Mouse (Mus musculus): Measurements from ENCODE around the gene Ankrd2.

GRCm38 (mm10) chr19:42043988-42044387 lies 8.2 kb downstream of the Ankrd2 start:
- TF ChIP-seq GATA1 (IDR thresholded peaks at IDR 0.05; ENCODE audit: low read length) = no peak
- no peak for TF ChIP-seq TAL1 (IDR thresholded peaks at IDR 0.05; ENCODE audit: low read length)
